Mouse (Mus musculus): ENCODE data around the gene Gadd45b. TPM values are rescaled to one million over a fixed set of nuclear protein-coding genes. Genes with fewer than 3 reads are reported as not detected.

The Gadd45b gene
- total and polyA plus RNA-seq, 3 experiments: 10.1 to 13.3 TPM; not detected in 1

DNA sequence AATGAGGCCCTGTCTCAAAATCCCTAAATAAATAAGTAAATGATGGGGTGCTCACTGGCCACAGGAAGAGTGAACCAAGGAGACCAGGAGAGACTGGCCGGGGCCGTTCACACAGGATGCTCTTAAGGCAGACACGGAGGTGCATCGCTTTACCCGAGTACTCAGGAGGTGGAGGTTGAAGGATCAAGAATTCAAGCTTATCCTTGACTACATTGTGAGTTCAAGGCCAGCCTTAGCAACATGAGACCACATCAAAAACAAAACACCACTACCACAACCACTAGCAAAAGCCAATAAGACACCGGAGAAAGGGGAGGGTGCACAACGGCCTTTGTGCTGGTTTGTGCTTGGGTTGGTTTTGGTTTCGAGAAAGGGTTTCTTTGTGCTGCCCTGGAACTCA lies 26.5 kb downstream of the Gadd45b start:
- peaks cover 0 to 2% of the 10 kb centered on the region in 2 experiments; a peak in 2 of 4 replicates for H3K4me1 ChIP-seq (ENCODE audit: control insufficient read depth in 1 of 2, insufficient read depth in 2 of 2, low read length in 2 of 2)
- no peak overlapping the region for H3K4me3 ChIP-seq (ENCODE audit: control insufficient read depth in 1 of 2, insufficient read depth in 1 of 2, low read depth in 2 of 2, low read length in 2 of 2)
- peaks cover 0 to 5% of the 10 kb centered on the region in 2 experiments; a peak in 1 of 4 replicates for H3K36me3 ChIP-seq (ENCODE audit: control insufficient read depth in 1 of 2, insufficient read depth in 2 of 2, low read length in 2 of 2)
- TF ChIP-seq MYB (IDR thresholded peaks at IDR 0.05; ENCODE audit: low read depth, low read length): no peak
- no peaks in the 10 kb centered on the region for H3K79me2 ChIP-seq (ENCODE audit: control insufficient read depth, insufficient read depth, low read length, poor library complexity)
- H3K9ac ChIP-seq (ENCODE audit: control insufficient read depth, low read depth, low read length, poor library complexity, severe bottlenecking): no peak overlapping the region
- DNase-seq (ENCODE audit: low read depth, low spot score): no peak
- H3K27ac ChIP-seq (ENCODE audit: control insufficient read depth, low read depth, low read length): no peak overlapping the region
- no peaks in the 10 kb centered on the region for H3K27me3 ChIP-seq (ENCODE audit: control insufficient read depth in 1 of 2, insufficient read depth in 2 of 2, low read length in 2 of 2)
- no peaks in the 10 kb centered on the region for H3K9me3 ChIP-seq (replicated peaks; ENCODE audit: insufficient read depth, low read length)

DNA sequence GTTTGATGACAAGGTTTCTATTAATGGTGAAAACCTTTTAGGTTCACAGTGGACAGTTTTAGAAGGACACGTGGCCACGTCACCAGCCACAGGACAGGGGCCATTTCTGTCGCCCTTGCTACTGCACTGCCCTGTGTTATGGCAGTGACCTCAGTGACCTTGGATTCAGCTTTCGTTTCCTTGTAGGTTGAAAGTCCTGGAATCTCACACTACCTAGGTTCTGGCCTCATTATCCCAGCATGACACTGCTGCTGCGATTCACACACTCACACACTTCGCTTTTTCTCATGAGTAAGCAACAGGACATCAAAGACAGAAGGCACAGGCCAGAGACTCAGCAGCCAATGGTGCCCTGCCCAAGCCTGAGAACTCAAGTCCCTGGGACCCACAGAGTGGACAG lies 27.0 kb downstream of the Gadd45b start:
- Histone ChIP-seq H3K9me3 (replicated peaks; ENCODE audit: insufficient read depth, low read length) (no peaks in the 10 kb centered on the region), H3K4me3 (ENCODE audit: control insufficient read depth in 1 of 2, insufficient read depth in 1 of 2, low read depth in 2 of 2, low read length in 2 of 2) (no peak overlapping the region), H3K9ac (ENCODE audit: control insufficient read depth, low read depth, low read length, poor library complexity, severe bottlenecking) (no peak overlapping the region), H3K27me3 (ENCODE audit: control insufficient read depth in 1 of 2, insufficient read depth in 2 of 2, low read length in 2 of 2) (no peaks in the 10 kb centered on the region), H3K36me3 (ENCODE audit: control insufficient read depth in 1 of 2, insufficient read depth in 2 of 2, low read length in 2 of 2) (peaks cover 0 to 3% of the 10 kb centered on the region in 2 experiments; a peak in 1 of 4 replicates), H3K79me2 (ENCODE audit: control insufficient read depth, insufficient read depth, low read length, poor library complexity) (no peaks in the 10 kb centered on the region), H3K4me1 (ENCODE audit: control insufficient read depth in 1 of 2, insufficient read depth in 2 of 2, low read length in 2 of 2) (no peaks in the 10 kb centered on the region), H3K27ac (ENCODE audit: control insufficient read depth, low read depth, low read length) (no peak overlapping the region)
- no peak for DNase-seq (ENCODE audit: low read depth, low spot score)
- no peak for TF ChIP-seq ZC3H11A (IDR thresholded peaks at IDR 0.05; ENCODE audit: low read depth, low read length)
- TF ChIP-seq ZNF384 (IDR thresholded peaks at IDR 0.05; ENCODE audit: low read depth, low read length): no peak
- TF ChIP-seq MXI1 (IDR thresholded peaks at IDR 0.05; ENCODE audit: low read depth, low read length): no peak
- TF ChIP-seq UBTF (IDR thresholded peaks at IDR 0.05; ENCODE audit: borderline replicate concordance, insufficient read depth, low read depth, low read length): no peak
- no peak for TF ChIP-seq CHD1 (IDR thresholded peaks at IDR 0.05; ENCODE audit: low read depth, low read length)
- no peak for TF ChIP-seq MAFK (IDR thresholded peaks at IDR 0.05; ENCODE audit: borderline replicate concordance, low read depth, low read length)
- TF ChIP-seq ZKSCAN1 (IDR thresholded peaks at IDR 0.05; ENCODE audit: low read depth, low read length): no peak
- TF ChIP-seq MYC (IDR thresholded peaks at IDR 0.05; ENCODE audit: low read depth, low read length): no peak
- TF ChIP-seq MAX (IDR thresholded peaks at IDR 0.05; ENCODE audit: low read length): no peak
- no peak for TF ChIP-seq HCFC1 (IDR thresholded peaks at IDR 0.05; ENCODE audit: low read depth, low read length)
- no peak for TF ChIP-seq SIN3A (IDR thresholded peaks at IDR 0.05; ENCODE audit: low read length)
- TF ChIP-seq ETS1 (IDR thresholded peaks at IDR 0.05; ENCODE audit: low read depth, low read length): no peak
- TF ChIP-seq NELFE (IDR thresholded peaks at IDR 0.05; ENCODE audit: low read depth, low read length): no peak
- TF ChIP-seq GABPA (IDR thresholded peaks at IDR 0.05; ENCODE audit: low read depth, low read length): no peak
- no peak for TF ChIP-seq POLR2A (IDR thresholded peaks at IDR 0.05; ENCODE audit: control insufficient read depth in 1 of 2, insufficient read depth in 1 of 2, low read depth in 1 of 2, low read length in 2 of 2, poor library complexity in 1 of 2)
- TF ChIP-seq RAD21 (IDR thresholded peaks at IDR 0.05; ENCODE audit: low read depth, low read length): no peak
- TF ChIP-seq BHLHE40 (IDR thresholded peaks at IDR 0.05; ENCODE audit: borderline replicate concordance, low read depth, low read length): no peak
- no peak for TF ChIP-seq USF1 (IDR thresholded peaks at IDR 0.05; ENCODE audit: low read depth, low read length)
- no peak for TF ChIP-seq TAL1 (IDR thresholded peaks at IDR 0.05; ENCODE audit: low read length)
